Mouse (Mus musculus) thymus, postnatal 4 days (tissue): ENCODE measurements around the gene C1s1.
"Not testable (repeated sequence)": the region's sequence is repeated elsewhere in the genome, so short reads cannot be mapped to it uniquely, and the experiment has no call there.

ENCODE experiments used
- DNase-seq: peaks from one replicate; pipeline ENCODE4 v3.0.0; 2021

C1s1 gene

GRCm38 (mm10) chr6:124509192-124509591 lies 33.0 kb downstream of the C1s1 start:
- not testable (repeated sequence) for DNase-seq

GRCm38 (mm10) chr6:124508292-124508691 lies 33.9 kb downstream of the C1s1 start:
- DNase-seq = no peak

GRCm38 (mm10) chr6:124506991-124507390 lies 35.2 kb downstream of the C1s1 start:
- DNase-seq = no peak

GRCm38 (mm10) chr6:124505028-124505427 lies 37.1 kb downstream of the C1s1 start:
- DNase-seq = no peak

- no peak for DNase-seq
Measured at GRCm38 (mm10) chr6:124502021-124502420, 40.1 kb downstream of the C1s1 start.

GRCm38 (mm10) chr6:124501473-124501872 lies 40.7 kb downstream of the C1s1 start:
- no peak for DNase-seq

GRCm38 (mm10) chr6:124499914-124500566 lies 42.1 kb downstream of the C1s1 start:
- no peak for DNase-seq

- DNase-seq = no peak
Measured at GRCm38 (mm10) chr6:124496054-124496453, 46.1 kb downstream of the C1s1 start.

GRCm38 (mm10) chr6:124493886-124494285 lies 48.3 kb downstream of the C1s1 start:
- no peak for DNase-seq

GRCm38 (mm10) chr6:124492842-124493561 lies 49.2 kb downstream of the C1s1 start, which contains the start of gene C1rl:
TSS of gene C1rl (plus strand) at chr6:124493113.
- peak; percentile 72 for DNase-seq

- DNase-seq = no peak
Measured at GRCm38 (mm10) chr6:124491427-124491826, 50.7 kb downstream of the C1s1 start.

GRCm38 (mm10) chr6:124488952-124489351 lies 53.2 kb downstream of the C1s1 start:
- no peak for DNase-seq

- DNase-seq = no peak
Measured at GRCm38 (mm10) chr6:124487509-124487908, 54.6 kb downstream of the C1s1 start.

- no peak for DNase-seq
Measured at GRCm38 (mm10) chr6:124485414-124486144, 56.6 kb downstream of the C1s1 start.

- DNase-seq = no peak
Measured at GRCm38 (mm10) chr6:124484851-124485250, 57.3 kb downstream of the C1s1 start.

GRCm38 (mm10) chr6:124483831-124484230 lies 58.3 kb downstream of the C1s1 start:
- not testable (repeated sequence) for DNase-seq

GRCm38 (mm10) chr6:124481571-124481970 lies 60.6 kb downstream of the C1s1 start:
- peak; percentile 70 for DNase-seq
